Mouse (Mus musculus): Measurements from ENCODE around the gene Dennd1a. TPM values are rescaled to one million over a fixed set of nuclear protein-coding genes. Genes with fewer than 3 reads are reported as not detected.
"Not testable (repeated sequence)": the region's sequence is repeated elsewhere in the genome, so short reads cannot be mapped to it uniquely, and the experiment has no call there.

The Dennd1a gene
- polyA plus RNA-seq, 1 experiment, result 12.2 TPM

- no peak for DNase-seq (ENCODE audit: low read depth)
Measured at GRCm38 (mm10) chr2:37969713-37970485, 317.3 kb downstream of the Dennd1a start.

DNA sequence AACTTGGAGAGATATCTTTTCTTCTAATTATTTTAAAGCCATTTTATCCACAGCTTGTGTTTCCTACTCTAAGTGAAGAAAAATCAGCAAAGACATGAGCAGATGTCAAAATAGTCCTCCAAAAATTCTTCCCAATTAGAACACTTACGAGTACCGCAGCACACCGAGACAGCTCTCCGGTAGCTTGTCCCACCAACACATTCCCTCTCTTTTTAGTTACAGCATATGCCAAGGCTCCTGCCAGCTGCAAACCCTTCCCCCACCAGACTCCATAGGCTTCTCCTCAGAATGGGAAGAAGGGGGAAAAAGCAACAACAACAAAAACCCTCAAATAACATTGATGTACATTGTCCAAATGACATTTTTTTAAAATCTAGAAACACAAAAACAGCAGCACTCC is 322.7 kb downstream of the Dennd1a start:
- DNase-seq (ENCODE audit: low read depth), result no peak

- DNase-seq (ENCODE audit: low read depth), result no peak
Measured at GRCm38 (mm10) chr2:37963362-37963761, 323.8 kb downstream of the Dennd1a start.

DNA sequence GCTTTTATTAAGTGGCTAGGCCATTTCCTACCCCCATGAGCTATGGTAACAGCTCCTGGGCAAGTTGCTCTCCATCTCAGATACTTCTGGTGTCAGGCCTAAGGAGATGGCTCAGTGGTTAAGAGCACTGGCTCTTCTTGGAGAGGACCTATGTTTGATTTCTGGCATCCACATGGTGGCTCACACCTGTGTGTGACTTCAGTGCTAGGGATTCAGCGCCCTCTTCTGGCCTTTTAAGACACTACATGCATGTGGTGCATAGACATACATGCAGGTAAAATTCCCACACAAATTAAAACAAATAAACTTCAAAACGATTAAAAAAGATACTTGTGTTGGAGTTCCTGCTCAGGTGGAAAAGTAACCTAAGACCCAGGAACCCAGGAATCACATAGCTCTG is 338.8 kb downstream of the Dennd1a start:
- no peak for DNase-seq (ENCODE audit: low read depth)

DNA sequence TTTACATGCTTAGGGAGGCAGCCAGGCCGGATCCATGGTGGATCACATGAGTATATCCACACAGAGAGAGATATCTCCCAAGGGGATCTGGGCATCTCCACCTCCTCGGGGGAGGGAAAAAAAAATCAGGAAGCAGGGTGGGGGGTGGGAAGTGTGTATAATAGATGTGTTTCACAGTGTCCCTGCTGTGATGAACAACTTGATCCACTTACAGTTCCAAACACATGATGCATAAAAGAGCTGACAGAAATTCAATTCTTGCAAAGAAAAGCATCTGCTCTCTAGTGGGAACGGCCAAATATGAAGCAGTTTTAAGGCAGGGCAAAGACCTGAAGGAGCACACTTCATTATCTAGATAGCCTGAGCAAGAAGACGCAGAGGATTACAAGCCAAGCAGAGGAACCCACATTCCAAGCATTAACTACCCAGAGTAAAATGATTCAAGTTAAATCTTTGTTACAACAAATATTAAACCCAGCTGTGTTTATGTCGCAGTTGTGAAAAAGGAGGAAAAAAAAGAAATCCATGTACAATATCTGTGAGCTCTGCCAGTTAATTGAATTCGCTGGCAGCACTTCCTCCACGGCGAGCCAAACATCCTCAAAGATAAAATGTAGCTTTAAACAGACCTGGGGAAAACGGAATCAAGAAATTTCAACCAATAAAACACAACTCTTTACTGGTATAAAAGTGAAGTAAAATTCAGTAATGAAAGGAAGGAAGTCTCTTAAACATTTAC is 341.4 kb downstream of the Dennd1a start:
- DNase-seq (ENCODE audit: low read depth), result no peak

DNA sequence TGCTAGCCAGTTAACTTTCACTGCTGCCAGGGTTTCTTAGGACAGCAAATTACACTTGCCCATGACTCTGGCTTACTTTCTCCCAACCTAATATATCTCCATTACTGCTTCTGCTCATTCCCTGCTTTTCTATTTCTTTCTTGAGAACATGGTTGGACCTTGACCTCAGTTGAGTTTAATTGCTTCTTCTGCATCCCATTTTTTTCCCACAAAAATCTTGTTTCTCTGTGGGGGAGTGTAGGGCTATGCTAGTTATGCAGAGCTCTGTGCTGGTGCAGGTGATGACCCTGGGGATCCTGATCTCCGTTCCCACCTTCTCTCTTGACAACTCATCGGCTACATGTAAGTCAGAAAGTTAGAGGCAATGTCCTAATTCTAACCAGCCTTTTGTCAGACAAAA is 344.3 kb downstream of the Dennd1a start:
- DNase-seq (ENCODE audit: low read depth), result no peak

GRCm38 (mm10) chr2:37941741-37942140 is 345.4 kb downstream of the Dennd1a start:
- DNase-seq (ENCODE audit: low read depth), result no peak

DNA sequence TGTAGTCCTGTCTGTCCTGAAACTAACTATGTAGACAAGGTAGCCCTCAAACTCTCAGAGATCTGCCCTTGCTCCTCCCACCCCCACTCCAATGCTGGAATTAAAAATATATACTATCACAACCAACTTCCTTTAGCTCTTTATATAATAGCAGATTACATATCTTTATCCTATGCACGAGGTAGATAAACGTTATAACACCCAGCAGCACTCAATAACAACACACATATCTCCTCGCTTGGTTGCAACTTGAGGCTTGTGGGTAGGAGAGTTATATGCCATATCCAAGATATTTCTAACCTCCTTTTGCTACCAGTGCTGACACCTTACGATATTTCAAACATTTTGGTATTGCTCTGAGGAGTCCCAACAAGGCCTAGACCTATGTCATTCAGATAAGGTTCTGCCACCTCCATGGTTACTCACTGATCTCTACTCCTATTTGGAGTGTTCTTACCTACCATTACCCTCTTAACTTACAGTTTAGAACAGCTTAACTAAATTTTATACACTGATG is 346.3 kb downstream of the Dennd1a start:
- no peak for DNase-seq (ENCODE audit: low read depth)

DNA sequence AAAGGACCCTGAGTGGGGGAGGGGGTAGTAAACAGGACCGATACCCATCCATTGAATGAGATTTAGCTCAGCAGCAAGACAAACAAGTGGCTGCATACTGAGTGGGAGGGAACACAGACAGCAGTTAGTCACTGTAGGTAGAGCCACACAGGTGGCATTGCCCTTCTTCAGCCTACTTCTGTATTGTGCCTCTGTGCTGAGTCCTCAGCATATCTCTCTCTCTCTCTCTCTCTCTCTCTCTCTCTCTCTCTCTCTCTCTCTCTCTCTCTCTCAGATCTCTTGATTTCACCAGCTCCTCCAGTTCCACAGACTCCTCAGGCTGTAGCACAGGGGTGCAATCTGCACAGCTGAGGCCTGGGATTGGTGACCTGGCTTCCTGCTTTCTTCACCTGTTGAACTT is 347.2 kb downstream of the Dennd1a start:
- DNase-seq (ENCODE audit: low read depth), result no peak

- DNase-seq (ENCODE audit: low read depth), result not testable (repeated sequence)
Measured at GRCm38 (mm10) chr2:37936922-37937321, 350.3 kb downstream of the Dennd1a start.

GRCm38 (mm10) chr2:37932240-37932639 is 354.9 kb downstream of the Dennd1a start:
- DNase-seq (ENCODE audit: low read depth), result no peak

DNA sequence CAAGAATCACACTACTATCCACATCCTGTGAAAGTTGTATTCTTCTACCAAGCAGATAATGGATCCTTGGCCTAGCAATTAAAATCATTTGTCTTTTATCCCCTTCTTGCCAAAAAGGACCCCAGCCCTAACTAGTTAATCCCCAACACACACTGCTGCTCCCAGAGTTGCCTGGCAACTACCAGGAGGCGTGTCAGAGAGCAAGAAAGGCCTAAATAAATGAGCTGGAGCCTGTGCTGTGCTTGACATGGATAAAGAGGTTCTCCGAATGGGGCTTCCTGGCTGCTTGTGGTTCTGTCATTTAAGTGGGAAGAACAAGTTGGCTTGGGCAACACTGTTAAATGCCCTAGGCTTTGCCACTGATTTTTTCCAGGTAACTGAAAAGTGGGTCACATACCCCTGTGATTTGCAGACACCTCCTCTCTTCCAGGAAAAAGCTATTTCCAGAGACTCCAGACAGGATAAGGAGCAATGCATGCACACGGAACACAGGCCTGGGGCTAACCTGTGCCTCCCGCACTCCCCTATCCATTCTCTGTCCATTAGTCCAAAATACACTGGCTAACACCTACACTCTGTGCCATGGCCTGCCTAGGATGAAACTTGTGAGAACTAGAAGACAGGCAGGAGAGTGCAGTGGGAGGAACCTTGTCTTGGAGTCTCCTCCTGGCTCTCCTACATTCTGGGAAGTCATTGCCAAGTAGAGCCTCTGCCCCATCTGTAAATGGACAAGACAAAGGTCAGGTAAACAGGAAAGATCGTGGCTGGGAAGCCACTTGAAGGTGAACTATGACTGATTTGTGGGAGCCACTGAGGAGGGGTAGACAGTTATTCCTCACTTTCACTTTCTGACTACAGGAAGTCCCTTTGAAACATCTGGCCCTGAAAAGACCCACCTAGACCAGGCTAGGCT is 355.9 kb downstream of the Dennd1a start:
- DNase-seq (ENCODE audit: low read depth), result no peak

DNA sequence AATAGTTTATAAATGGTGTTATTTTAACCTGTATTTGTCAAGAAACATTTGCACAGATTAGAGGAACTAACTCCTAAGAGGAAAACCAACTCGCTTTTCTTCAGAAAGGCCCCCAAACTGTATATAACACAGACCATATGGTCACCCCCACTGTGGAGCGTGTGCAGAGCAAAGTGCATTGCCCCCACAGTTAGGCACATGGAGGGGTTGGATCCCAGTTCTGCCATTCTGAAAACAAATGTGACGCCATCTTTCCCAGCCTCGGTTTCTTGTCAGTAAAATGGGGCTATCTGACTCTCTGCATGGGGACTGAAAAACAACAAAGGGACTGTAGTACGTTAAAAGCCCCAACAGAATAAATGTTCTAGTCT is 361.1 kb downstream of the Dennd1a start:
- no peak for DNase-seq (ENCODE audit: low read depth)

GRCm38 (mm10) chr2:37925413-37926132 is 361.6 kb downstream of the Dennd1a start:
- no peak for DNase-seq (ENCODE audit: low read depth)

DNA sequence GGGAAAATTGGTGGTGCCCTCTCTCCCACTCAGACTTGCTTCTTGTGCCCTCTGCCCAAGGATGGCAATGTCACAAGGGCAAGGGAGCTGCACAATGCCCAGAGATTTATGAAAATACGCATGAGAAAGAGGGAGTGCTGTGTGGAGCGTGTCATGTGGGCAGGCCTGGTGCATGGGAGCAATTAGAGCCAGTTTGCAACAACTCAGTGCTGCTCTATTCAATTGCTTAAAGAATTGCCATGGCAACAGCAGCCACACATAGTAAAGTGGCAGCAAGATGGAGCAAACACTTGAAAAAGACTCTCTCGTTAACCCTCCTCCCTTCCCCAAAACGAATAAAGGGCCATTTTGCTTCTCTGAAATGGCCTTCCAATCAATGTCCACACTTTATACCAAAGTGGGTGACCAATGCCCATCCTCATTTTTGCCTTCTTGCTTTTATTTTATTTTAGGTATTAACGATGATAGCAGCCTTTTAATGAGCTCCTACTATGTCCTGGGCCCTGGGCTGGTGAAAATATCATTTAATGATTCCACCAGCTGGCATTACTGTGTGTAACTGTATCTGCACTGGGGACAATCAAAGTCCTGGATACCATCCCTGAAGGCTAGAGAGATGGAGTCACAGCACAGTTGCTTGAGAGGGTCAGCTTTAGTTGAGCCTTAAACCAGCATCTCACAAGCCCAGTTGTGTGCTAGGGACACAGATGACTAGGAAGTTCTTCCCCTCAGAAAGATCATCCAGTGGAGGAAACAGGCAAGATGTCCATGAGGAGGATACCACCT is 378.3 kb downstream of the Dennd1a start:
- no peak for DNase-seq (ENCODE audit: low read depth)

DNA sequence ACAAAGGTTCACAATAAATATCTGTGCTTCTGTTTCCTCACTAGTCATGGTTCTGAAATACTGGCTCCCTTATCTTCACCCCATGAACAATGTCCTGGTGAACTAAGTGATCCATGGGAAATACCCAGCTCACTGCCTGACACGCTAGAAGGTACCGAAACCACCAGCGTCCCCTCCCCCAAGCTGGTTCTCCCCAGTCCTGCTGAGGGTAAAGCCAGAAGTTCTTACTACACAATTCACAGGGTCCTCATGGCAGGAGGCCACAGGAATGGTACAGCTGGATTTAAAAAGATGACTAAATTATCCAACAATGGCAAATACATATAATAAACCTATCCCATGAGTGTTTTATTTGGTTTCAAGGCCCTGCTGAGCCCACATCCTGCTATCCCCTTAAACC is 378.9 kb downstream of the Dennd1a start:
- no peak for DNase-seq (ENCODE audit: low read depth)

DNA sequence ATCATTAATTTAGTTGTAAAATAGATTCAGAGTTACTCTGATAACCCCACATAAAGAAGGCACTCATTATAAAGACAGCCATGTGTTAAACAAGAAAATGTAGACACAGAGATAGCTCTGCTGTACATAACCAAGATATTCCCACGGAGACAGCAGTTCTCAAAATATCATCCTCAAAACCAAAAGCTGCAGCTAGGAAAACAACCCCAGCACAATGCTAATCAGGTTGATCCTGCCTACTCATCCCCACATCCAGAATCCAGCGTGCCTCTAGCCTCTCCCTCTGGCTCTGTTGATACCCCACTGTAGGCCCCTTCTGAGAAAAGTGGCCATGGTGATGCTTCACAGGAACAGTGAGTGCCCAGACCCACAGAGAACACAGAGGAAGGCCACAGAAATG is 380.9 kb downstream of the Dennd1a start:
- DNase-seq (ENCODE audit: low read depth), result no peak

DNA sequence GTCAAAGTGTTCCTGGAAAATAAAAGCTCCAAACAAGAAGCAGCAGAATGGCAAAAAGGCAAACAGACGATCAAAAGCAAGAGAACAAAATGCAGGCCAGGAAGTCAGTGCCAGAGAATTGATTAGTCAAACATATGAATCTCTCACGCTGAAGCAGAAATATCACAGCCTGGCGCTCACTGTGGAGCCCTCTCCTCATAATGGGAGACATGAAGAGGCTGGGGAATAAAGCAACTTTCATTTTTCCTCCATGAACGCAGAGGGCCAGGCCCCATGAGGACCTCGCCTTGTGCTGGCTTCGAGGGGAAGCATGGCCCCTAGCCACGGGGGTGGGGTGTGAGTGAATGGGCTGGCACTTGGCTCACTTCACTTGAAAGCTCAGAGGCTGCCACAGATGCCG is 383.9 kb downstream of the Dennd1a start:
- no peak for DNase-seq (ENCODE audit: low read depth)

DNA sequence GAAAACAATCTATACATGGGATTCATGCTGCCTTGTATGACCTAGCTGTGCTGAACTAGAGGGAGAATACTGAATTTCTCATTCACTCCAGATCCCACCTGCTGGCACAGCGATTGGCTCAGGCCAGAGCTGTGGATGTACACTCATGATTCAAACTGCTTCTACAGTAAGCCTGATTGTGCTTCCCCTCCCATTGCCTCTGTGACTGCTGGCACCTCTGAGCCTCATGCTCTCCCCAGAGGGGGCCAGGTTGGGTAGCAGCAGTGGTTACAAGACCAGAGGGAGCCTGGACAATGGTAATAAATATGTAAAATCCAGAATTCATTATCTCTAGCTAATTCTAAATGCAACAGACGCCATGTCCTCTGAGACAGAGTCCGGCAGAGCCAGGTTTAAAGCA is 404.0 kb downstream of the Dennd1a start:
- DNase-seq (ENCODE audit: low read depth), result no peak

DNA sequence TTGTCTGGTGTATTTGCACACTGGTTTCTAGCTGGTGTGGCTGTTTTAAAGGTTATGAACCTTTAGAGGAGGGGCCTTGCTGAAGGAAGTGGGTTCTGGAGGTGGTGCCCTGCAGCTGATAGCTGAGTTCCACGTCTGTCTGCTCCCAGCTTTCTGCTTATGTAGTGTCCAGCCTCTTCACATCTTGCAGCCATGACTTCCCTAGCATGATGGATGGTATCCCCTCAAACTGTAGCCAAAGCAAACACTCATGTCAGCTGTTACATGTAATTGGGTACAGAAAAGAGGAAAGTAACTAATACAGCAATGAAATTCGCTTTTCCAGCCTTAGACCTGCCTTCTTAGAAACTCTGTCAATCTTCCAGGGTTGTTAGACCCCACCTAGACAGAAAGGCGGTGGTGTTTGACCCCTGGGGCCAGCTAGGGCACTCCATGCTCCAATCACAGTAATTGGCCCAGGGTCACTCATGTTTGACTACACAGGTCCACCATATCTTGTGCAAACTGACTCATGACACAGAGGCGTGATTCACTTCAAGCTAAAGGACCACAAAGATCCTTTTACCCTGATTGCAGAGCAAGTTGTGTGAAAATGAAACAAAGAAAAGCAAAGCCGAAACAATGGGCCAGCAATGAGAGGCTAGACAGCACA is 405.8 kb downstream of the Dennd1a start:
- no peak for DNase-seq (ENCODE audit: low read depth)
